Mouse (Mus musculus) urinary bladder, postnatal 4 days (tissue): ENCODE data around the gene St3gal3.

Experiments used
- DNase-seq, 2 experiments: peaks; one replicate each; pipeline ENCODE4 v3.0.0; 2021 to 2022; ENCODE audit warnings: low spot score in 2 of 2

St3gal3 gene

DNA sequence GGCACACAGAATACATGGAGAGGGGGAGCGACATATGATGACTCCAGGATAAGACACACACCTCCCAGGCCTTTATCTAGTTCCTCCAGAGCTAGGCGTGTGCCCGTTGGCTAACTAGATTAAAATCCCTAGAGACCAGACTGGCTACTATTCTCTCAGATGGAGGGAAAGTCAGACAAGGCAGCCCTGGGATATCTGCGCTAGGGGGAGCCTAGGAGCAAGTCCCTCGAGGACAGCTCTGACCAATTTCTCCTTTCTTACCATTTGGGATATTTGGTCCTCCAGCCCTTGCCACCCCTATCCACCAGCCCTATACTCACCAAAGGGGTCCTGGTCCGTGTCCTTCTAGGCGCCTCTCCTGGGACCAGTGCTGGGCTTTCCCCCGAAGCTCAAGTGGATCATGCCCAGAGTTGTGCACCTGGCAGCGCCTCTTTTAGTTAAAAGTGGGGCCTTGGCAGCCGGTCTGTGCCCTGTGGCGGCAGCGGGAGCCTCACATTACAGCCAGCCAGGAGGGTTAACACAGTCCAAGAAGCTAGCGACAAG is 205.9 kb downstream of the St3gal3 start:
- peak in 1 of 2 experiments; percentile 48 for DNase-seq

GRCm38 (mm10) chr4:117928234-117928633 is 206.5 kb downstream of the St3gal3 start:
- DNase-seq = no peak

DNA sequence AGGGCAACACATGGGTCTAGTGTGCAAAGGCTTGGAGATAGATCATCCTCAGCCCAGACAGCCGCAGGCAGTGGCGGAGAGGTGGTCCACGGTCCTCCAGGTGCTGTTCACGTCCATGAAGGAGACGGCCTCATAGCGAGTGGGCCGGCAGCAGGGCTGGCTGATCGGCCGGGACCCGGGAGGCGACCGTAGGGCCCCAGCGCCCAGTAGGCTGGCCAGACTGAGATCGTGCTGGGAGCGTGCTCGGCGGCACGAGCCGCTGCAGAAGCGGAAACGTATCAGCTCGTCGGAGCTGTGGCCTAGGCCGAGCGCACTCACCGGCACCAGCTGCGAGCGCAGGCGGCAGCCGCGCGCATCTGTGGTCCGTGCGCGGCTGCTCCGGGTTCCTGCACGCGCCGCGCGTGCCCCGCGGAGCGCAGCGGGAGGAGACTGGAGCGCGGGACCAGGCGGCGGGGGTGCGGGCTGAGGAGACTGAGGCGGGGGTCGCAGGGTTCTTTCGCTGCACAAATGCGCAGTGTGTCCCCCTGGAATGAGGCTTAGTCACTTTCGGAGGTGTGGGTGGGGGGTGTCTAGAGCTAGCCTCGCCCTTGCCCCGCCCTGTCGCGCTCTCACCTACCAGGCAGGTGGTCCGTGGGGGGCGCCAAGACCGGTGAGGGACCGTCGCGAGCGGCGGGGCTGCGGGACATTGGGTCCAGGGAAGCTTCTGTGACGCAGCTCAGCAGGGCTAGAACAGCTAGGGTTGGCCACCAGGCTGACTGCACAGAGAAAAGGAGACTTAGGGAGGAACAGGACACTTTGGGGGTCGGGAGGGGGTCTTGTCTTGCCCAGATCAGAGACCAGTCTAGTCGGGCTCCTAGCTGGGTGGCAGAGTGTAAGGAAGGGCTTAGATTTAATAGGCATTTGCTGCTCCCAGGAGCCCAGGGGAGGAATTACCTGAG is 207.9 kb downstream of the St3gal3 start:
- DNase-seq = no peak

DNA sequence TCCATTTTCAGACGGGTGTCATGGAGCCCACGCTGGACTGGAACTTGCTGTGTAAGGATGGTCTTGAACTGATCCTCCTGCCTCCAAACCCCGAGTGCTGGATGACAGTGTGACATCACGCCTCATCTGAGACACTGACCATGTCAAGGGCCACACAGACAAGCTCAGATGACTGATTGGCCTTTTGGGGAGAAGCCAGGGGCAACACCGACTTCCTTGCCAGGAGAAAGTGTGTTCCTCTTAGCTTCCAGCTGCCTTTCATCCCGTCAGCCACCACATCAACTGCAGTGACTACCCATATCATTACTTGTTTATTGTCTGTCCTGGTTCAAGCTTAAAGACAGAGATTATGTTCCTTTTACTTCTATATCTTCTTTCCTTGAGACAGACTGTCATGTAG is 209.8 kb downstream of the St3gal3 start:
- DNase-seq = no peak

DNA sequence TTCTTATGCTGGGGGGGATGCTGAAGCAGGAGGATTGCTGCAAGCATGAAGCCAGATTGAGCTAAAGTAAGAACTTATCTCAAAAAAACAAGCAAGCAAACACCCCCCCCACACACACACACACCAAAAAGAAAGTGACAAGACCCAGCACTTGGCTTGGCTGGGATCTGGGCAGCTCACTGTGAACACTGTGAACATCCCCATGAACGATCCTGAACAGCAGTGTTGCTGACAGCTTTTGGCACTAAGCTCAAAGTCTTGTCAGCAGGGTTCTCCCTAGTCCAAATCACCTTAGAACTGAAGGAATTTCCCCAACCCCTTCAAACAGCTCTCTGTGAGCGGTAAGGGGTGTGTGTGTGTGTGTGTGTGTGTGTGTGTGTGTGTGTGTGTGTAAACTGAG is 211.3 kb downstream of the St3gal3 start:
- DNase-seq = no peak

- no peak for DNase-seq
These were observed 213.4 kb downstream of the St3gal3 start for GRCm38 (mm10) chr4:117921358-117921757.

- DNase-seq = no peak
These were observed 216.0 kb downstream of the St3gal3 start for GRCm38 (mm10) chr4:117918762-117919161.

DNA sequence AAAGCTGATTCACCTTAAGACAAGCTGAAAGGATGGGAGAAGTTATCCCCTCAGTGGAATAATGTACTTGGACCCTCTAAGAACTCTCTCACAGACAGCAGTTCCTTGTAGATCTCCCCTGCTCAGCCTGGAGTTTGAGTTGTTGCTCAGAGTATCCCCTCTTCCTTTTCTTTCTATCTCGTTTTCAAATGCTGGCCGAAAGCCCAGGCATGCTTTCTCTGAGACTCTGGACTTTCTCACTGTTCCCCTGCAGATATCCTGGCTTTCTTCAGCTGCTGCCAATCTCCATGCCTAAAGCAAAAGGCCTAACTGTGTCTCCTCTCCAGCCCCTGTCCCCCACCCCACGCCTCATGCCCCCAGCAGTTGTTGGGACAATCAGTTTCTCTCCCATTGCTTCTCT is 216.5 kb downstream of the St3gal3 start:
- DNase-seq = no peak

- DNase-seq = no peak
These were observed 216.9 kb downstream of the St3gal3 start for GRCm38 (mm10) chr4:117917847-117918246.

DNA sequence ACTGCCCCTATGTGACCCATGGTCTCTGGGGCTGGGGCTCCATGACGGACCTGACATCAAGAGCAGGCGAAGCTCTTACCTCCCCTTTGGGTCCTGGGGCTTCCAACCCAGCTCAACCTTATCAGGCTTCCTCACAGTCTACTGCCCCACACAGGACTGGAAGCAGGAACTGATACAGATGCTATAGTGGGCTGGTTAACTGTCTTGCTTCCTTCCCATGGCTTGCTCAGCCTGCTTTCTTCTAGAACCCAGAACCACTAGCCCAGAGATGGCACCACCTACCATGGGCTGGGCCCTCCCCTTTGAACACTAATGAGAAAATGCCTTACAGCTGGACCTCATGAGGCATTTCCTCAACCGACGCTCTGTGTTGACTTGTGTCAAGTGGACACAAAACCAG is 217.3 kb downstream of the St3gal3 start:
- DNase-seq = no peak

DNA sequence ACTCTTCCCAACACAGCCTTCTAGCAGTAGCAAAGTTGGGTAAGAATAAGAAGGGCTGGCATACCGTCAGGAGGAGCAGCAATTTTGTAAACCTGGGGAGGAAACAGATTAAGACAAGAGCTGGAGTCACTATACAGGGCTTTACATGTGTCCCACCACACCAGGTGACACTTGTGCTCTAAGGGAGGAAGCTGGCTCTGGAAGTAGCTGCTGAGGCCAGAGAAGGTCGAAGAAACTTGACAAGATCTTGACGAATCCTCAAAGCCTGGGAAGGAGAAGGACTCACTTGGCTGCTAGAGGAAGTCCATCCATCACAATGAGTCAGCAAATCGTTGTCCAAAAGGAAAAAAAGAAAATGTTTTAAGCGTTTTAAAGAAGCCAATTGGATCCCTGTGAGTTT is 218.3 kb downstream of the St3gal3 start:
- no peak for DNase-seq

GRCm38 (mm10) chr4:117915489-117916105 is 219.1 kb downstream of the St3gal3 start:
- no peak for DNase-seq

- DNase-seq = peak; percentile 86 to 88
These were observed 219.9 kb downstream of the St3gal3 start, which contains the start of gene Ipo13 for GRCm38 (mm10) chr4:117914591-117915442. Gene Ipo13 (minus strand): TSS chr4:117914999.

GRCm38 (mm10) chr4:117914031-117914430 is 220.7 kb downstream of the St3gal3 start:
- DNase-seq = no peak

GRCm38 (mm10) chr4:117913421-117913820 is 221.3 kb downstream of the St3gal3 start:
- no peak for DNase-seq

DNA sequence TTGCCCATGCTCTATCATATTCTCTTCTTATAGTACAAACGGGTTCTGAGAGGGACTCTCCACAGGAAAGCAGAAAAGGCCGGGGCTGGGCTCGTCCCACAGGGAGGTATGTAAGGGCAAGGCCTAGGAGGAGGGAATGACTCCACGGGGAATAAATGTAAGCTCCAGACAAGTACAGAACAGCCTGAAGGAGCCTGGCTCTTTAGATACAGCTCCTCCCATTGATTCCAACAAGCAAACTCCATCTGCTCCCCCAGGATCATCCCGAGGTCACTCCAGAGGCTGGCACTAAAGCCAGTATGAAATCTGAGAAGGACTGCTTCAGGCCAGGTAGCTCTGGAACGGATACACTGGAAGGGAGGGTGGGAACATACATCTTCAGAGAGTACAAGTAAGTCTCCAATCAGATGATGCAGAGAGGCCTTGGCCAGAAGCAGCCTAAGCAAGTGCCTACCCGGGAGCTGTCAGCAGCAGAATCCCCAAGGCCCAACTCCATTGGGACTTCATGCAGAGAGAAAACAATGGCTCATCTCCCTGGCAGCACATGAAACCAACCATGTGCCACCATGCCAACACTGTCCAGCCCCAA is 221.9 kb downstream of the St3gal3 start:
- DNase-seq = no peak

- no peak for DNase-seq
These were observed 222.6 kb downstream of the St3gal3 start for GRCm38 (mm10) chr4:117912131-117912561.

DNA sequence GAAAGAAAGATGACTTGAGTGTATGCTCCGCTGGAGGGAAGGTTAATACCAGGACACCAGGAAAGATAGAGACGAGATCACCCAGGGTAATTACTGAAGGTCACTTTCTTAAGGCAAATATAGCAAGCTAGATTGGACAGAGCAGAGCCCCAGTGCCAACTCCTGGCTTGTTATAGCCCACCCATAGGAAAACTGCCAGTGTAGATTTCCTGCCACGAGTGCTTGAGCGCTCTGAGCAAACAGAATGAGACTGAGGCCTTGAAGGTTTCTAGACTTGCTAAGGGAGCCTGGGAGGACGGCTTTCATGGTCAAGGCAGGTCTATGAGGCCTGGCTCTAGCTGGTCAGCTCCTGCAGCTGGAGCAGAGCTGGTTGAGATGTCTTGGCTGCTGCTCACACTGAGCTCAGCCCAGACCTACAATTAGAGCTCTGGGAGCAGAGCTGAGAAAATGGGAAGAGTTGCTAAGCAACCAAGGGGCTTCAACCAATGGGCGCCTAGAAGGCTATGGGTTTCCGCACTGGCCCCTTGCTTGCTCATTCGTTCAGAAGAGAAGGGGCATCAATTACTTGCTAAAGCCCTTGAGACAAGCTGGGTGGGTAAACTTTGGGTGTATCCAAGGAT is 225.8 kb downstream of the St3gal3 start:
- DNase-seq = no peak

DNA sequence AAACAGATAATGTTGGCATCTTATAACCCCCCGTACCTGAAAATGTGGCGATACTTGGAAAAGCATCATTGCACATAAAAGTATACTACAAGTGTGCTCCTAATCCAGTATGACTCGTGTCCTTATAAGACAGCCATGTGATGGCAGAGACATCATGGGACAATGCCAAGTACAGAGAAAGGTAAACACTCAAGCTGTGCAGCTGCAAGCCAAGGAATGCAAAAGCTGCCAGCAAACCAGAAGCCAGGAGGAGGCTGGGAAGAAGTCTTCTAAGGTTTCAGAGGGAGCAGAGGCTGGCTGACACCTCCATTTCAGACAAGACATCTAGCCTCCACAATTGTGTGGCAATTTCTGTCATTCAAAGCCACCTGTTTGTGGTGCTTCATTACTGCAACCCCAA is 228.5 kb downstream of the St3gal3 start:
- no peak for DNase-seq

- no peak for DNase-seq
These were observed 230.0 kb downstream of the St3gal3 start for GRCm38 (mm10) chr4:117904761-117905160.

- no peak for DNase-seq
These were observed 230.6 kb downstream of the St3gal3 start for GRCm38 (mm10) chr4:117904094-117904493.
